Mouse (Mus musculus): ENCODE measurements around the gene Myo10.
A peak's percentile ranks its signal among the peaks of the same experiment; 100 is the strongest.

Gene Myo10

DNA sequence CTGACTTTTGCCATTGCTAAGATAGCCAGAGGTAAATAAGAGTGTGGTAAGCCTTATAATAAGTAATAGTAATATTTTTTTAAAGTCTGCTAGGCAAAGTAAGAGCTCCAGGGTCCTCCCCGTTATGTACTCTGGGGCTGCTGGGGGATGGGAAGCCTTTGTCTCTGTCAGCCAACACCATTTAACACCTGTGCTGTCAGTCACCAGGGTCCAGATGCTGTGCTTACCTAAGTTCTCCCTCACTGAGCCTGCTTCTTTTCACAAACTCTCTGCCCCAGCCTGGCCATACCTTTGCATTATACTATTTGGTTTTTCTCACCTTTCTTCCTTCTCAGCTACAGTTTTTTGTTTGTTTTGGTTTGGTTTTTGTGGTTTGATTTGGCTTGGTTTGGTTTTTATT lies 175.6 kb downstream of the Myo10 start:
- DNase-seq (ENCODE audit: low read depth, low spot score): no peak

DNA sequence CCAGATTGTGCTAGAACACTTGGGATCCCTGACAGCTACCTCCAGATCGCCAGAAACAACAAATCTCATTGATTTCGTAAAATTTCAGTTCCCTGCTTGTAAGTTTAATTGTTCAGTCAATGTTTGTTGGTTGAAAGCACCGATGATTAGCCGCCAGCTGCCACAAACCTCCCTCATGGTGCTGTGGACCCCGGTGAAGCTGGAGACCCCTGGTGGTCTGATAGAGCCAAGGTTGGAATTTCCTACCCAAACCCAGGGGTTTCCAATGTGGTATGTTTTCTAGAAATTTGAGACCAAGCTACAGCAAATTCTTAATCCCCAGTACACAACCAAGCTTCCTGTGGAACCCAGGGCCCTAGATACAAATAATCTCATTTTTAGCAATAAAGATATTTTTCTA lies 179.4 kb downstream of the Myo10 start:
- DNase-seq (ENCODE audit: low read depth, low spot score): no peak

DNA sequence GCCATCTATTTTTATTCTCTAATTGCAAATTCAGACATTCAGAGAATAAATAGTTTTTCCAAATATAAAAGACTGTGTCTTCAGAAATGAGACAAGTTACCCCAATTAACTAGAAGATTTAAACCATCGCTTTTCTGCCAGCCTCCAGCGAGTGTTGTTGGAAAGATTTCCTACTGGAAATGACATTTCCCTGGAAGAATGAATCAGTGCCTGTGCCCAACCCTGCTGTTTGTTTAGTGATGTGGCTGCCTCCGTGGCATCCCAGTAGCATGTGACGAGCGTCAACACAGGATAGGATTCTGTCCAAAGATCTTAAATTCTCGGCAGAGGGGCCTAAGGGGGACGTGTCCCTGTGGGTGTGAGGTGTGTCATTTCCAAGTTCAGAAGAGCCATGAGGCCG lies 179.9 kb downstream of the Myo10 start:
- no peak for DNase-seq (ENCODE audit: low read depth, low spot score)

DNA sequence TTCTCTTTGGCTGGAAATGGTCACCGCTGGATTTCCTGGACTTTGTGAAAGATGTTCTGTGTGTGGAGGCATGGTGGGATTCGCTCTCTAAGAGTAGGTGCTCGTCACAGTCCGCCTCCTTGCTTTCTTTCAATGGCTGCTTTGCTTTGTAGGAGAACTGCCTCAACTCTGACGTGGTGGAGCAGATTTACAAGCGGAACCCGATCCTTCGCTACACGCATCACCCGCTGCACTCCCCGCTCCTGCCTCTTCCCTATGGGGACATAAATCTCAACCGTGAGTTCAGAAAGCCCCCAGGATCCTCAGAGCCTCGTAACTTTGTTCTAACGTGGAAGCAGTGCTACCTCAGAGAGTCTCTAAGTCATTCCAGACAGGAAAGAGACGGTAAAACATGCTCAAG lies 180.8 kb downstream of the Myo10 start:
- no peak for DNase-seq (ENCODE audit: low read depth, low spot score)

DNA sequence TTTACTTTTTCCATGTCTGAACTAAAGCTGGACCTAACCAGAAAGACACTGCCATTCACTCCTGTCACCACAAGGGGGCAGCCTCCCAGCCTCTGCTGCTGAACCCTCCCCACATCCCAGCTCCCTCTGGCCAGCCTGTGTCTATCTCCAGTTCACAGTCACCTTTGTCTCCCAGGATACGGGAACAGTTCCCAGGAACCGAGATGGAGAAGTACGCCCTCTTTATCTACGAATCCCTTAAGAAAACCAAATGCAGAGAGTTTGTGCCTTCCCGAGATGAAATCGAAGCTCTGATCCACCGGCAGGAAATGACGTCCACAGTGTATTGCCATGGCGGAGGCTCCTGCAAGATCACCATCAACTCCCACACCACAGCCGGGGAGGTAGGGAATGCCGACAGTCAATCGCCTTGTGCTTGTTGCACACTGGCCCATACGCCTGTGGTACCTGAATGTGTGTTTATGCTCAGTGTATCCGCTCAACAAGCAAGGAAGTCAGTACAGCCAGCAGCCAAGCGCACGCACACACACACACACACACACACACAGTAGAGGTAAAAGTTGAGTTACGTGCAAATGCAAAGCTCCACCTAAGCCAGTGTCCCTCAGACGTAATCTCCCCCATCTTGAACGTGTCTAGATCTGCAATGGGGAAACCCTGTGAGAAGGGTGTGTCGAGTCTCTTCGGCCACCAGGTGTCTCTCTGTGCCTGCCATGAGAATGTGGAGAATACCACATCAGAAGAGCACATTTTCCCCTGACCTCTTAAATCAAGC lies 183.2 kb downstream of the Myo10 start:
- peak; percentile 49 for DNase-seq (ENCODE audit: low read depth, low spot score)

DNA sequence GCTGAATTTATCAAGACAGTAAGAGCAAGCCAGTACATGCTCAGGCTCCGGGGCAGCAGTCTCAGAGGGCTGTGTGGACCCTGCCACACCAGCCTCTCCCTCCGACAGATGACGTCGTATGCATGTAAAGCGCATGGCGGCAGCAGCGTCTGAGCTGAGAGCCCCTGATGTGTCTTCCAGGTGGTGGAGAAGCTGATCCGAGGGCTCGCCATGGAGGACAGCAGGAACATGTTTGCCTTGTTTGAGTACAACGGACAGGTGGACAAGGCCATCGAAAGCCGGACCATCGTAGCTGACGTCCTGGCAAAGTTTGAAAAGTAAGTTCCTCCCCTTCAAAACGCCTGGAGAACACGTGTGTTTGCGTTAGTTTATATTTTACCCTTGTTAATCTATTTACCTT lies 184.0 kb downstream of the Myo10 start:
- no peak for DNase-seq (ENCODE audit: low read depth, low spot score)

DNA sequence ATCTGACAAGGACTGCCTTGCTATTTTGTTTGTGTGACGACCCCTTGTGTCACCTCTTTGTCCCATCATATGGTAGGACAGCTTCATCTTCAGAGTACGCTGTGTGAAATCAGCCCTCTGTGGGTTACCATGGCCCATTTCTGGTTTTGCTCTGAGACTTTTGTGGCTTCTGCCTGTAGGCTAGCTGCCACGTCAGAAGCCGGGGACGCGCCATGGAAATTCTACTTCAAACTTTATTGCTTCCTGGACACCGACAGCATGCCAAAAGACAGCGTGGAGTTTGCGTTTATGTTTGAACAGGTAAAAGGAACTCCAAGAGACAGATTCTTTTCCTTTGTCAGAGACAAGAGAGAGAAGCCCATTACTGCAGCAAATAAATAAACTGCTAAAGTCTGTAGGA lies 184.6 kb downstream of the Myo10 start:
- DNase-seq (ENCODE audit: low read depth, low spot score): no peak

DNA sequence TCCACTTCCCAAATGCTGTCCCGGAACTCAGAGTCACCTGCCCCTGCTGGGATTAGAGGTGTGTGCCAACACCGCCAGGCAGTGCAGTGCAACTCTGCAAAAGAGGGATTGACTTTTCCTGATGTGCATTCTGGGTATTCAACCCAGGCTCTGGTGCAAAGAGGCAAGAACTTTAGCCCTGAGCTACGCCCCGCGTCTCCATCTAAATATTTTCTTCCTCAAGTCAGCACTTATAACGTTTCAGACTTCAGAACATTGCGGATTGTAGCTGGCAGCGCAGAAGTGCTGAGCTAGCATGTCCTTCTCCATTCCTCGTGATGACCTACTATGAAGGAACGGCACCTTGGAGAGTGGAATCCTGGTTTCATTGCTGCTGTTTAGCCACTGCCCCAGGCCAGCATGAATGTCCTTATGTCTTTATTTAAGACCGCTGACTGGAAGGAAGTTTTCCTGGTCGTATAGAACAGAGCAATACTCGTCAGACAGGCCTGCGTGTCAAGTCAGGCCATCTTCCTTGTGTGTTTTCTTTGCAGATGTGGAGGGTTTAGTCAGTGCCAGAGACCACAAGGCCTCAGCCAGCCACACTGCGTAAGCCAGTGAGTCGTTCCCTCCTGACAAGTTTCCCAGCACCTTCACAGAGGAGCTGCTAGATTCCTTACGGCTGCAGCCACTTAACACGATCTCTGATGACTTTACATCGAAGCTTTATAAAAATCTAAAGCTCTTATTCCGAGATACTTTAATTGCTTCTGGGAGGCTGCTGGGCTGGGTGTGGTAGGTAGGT lies 186.5 kb downstream of the Myo10 start:
- no peak for DNase-seq (ENCODE audit: low read depth, low spot score)

DNA sequence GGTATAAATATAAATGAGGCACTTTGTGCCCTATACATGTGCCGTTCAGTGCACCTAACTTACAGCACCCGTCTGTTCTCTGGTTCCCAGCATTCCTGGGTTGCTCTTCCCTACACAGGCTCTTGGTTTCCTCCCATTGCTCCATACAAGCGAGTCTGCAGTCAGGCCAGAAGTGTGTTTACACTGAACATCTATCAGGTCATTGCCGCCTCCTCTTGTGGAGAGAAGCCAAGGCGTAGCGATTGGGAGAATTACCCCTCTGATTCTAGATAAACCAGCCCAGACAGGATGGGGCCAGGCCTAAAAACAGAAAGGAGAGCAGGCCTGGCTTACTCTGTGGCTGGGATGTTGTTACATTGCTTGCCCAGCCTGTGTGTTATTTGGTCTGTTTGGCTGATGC lies 187.3 kb downstream of the Myo10 start:
- DNase-seq (ENCODE audit: low read depth, low spot score): no peak

DNA sequence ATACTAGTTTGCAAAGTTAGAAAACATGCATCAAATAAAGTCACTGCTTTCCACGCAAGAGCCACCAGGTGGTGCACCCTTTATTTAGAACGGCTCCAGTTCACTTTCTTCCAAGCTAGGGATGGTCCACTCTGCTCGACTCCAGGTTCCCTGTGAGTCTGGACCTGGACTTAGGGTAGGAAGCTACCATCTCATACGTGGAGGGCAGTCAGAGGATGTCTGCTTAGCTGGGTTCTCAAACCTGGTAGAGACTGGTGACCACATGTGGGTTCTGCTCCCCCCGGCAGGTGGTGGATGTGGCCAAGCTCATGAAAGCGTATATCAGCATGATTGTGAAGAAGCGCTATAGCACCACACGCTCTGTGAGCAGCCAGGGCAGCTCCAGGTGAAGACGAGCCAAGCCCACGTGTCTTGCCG lies 189.5 kb downstream of the Myo10 start:
- no peak for DNase-seq (ENCODE audit: low read depth, low spot score)

DNA sequence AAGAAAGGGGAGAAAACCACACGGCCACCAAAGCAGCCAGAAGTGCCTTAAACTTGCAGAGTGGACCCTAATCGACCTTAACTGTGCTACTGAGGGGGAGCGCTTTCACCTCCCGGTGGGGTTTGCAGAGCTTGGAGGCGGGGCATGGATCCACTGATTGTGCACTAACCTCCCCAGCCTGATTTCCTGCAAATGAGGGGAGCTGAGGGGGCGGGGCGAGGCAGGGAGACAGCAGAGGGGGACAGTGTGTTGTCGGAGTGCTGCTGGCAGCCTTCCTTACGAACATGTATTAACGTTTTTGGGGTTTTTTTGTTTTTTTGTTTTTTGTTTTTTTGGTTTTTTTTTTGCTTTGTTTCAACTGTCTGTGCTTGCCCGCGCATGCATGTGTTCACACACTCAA lies 190.2 kb downstream of the Myo10 start:
- DNase-seq (ENCODE audit: low read depth, low spot score): no peak

DNA sequence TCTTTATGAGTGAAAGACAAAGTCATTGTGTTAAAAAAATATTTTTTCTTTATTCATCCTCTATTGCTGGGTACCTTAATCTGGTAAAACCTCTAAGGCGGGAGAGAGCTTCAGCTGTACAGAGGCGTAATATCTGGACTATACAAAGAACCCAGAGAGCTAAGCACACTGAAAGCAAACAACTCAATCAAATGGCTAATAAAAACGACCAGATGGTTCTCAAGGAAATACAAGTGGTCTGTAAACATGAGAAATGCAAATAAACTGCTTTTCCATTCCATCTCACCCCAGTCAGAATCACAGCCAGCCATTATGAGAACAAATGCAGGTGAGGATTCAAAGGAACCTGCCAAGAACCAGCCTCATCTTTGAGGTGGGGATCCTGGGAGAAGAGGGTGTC lies 192.2 kb downstream of the Myo10 start:
- no peak for DNase-seq (ENCODE audit: low read depth, low spot score)

DNA sequence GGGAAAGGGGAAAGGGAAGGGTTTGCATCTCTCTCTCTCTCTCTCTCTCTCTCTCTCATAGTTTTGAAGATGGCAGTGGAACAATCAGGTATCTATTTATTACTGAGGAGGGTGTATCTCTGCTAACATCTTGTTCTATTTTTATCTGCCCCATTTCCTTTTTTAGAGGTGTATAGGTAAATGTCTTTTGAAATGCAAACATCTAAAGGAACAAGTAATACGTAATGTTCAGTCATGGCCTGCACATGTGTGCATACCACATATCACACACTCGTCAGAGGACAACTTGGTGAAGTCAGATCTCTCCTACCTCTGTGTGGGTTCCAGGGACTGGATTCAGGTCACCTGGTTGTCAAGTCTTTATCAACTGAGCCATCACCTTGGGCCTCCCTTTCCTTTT lies 194.9 kb downstream of the Myo10 start:
- DNase-seq (ENCODE audit: low read depth, low spot score): no peak

DNA sequence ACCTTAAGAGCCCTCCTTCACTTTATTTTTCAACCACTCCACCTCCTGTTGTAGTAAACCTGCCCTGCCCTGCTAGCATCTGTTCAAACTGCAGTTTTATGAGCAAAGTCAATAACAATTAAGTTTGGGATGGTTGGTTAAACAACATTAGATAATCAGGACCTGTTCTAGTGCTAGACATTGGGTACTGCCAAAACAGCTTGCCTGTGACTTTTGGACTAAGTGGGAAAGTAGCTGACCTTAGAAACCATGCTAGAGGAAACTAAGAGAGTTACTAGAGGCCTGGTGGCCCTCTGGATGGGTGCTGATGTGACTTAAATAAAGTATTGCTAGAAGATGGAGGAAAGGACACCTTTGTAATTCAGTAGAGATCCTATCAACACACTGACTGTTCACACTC lies 199.7 kb downstream of the Myo10 start:
- no peak for DNase-seq (ENCODE audit: low read depth, low spot score)

DNA sequence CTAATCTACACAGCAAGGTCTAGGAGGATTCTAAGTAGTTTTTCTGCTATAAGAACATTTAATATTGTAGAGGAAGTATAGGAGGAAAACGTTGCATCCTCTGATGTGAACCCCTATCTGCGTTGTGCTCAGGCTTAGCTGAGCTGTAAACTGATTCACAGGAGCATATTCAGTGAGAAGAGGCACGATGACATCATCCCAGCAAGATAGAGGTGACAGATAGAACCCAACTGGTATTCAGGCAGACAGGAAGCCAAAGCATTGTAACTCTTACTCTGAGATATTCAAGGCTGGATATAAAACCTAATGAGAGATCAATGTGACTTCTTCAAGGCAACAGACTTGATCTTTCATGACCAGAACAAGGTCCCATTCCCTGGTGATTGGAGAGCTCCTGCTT lies 200.3 kb downstream of the Myo10 start:
- no peak for DNase-seq (ENCODE audit: low read depth, low spot score)

DNA sequence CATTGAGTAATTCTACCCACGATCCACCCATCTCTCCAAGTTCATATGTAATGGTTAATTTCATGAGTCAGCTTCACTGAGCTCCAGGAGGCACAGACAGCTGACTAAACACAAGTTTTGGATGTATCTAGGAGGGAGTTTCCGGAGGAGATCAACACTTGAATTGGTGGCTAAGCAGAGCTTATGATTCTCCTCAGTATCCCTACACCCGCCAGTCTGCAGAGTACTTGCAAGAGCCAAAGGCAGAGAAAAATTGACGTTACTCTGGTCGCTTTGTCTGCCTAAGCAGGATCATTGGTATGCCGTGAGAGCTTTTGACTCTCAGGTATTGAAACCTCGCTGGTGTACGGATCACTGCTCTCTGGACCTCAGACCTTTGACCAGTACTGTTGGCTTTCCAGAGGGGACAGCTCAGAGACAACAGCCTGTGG lies 204.2 kb downstream of the Myo10 start:
- DNase-seq (ENCODE audit: low read depth, low spot score): no peak

DNA sequence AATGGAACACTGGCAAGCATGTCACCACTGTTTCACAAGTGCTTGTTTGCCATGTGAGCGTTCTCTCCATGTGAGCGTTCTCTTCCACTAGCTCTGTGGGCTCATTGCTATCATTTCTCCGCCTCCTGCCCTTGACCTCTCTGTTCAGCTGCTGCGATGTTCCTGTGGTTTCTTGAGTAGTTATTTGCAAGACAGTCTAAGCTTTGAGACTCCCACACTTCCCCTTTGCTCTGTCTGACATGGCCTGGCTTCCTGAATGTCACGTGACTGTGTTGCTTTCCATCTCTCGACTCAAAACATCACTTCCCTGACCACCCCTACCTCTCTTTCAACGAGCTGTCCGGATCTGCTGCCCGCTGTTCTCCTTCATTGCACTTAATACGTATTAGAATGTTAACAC lies 206.1 kb downstream of the Myo10 start:
- peak; percentile 54 for DNase-seq (ENCODE audit: low read depth, low spot score)

DNA sequence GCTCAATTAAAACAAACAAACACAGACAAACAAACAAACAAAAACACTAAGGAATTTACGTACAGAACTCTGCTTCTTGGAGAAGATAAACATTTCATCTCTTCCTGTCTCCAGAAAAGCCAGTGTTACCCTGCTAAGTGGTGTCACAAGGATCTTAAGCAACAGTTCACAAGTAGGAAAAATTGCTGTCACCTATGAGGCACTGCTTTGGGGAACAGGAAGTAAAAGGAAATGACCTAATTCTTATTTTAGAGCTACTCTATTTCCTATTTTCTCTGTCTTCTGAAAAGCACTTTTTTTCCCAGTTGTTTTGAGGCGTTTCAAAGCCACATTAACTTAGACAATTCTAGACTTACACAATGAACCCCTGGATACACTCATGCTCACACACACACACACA lies 208.1 kb downstream of the Myo10 start:
- no peak for DNase-seq (ENCODE audit: low read depth, low spot score)

DNA sequence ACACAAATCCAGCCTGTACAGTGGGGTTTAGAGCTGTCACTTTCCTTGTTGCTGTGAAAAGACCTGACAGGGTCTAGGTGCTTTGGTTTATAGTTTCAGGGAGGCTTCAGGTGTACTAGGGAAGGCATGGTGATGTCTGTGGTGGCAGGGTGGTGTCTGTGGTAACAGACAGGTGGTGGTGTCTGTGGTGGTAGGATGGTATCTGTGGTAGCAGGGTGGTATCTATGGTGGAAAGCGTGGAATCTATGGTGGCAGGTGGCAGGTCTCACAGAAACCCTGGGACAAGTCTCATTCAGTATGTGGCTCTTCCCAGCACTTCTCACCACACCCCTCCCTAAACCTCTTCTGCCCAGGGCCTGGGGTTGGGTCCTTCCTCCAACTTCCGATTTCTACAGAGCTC lies 212.0 kb downstream of the Myo10 start:
- no peak for DNase-seq (ENCODE audit: low read depth, low spot score)

DNA sequence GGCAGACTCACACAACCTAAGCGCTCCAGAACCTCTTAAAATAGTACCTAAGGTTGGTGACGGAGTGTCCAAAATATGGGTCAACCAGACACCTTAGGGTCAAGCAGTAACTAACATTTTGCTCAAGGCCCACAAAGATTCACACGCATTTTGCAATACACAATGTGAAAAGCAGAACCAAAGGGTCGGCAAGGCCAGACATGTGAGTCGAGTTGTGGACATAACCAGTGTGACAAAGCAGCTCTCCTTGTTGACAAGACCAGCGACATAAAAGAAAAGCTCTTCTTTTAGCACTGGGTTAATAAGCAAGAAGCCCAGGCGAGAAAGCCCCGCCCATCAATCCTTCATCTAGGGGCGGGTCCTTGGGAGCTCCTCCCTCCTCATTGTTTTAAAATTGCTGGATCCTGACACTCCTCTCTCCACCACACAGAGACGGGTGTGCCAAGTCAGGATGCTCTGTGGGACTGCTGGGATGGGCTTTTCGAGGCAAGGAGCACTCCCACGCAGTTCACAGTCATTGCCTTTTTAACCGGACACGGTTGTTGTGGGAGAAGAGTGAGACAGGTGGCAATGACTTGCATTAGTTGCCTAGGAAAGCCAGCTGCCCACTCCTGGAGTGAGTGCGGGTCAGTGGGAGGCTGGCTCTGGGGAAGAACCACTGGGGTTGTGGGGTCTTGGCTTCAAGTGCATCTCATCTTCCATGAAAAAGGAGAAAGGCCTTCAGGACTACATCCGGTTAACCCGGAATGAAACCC lies 212.8 kb downstream of the Myo10 start:
- DNase-seq (ENCODE audit: low read depth, low spot score): no peak

DNA sequence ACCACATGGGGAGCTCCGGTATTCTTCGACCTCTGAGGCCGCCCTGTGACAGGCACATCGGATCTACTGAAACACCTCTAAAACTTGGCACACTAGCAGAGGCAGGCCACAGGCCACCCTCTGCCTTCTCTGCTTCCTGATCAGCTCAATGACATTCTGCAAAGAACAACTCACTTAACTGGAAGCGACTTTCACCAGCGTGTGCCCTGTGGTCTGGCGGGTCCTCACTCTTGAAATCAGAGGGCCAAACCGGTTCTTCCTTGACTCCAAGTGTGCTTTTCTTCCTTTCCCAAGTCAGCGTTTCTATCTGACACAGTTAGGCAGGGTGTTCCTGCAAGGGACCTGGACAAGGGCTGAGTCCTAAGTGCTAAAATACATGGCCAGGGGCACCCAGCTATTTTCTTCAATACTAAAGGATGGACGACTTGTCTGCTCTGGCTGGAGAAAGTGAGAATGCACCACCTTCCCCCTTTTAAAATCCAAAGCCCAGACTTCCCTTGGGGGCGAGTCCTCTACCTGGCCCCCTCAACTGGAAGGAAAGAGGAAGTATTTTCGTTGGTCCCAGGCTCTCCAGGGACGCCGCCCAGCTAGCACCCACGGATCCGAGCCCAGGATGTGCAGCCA lies 220.2 kb downstream of the Myo10 start:
- DNase-seq (ENCODE audit: low read depth, low spot score): no peak
